Mouse (Mus musculus): ENCODE results near the gene Wiz. TPM values are rescaled to one million over a fixed set of nuclear protein-coding genes. Genes with fewer than 3 reads are reported as not detected.

Wiz gene
- polyA plus RNA-seq, 1 experiment from 2014 or later: 47.8 TPM

GRCm38 (mm10) chr17:32368991-32369578 lies 20.2 kb downstream of the Wiz start:
- Histone ChIP-seq H3K4me3 (no peak overlapping the region), H3K36me3 (replicated peaks) (peaks cover 9% of the 10 kb centered on the region; the same call in 1 of the 2 replicates), H3K4me1 (peaks cover 7% of the 10 kb centered on the region; the same call in 1 of the 2 replicates), H3K4me2 (peak overlapping the region; percentile 26; the same call in 1 of the 2 replicates), H3K9me3 (no peaks in the 10 kb centered on the region), H3K9ac (no peak overlapping the region), H3K27me3 (replicated peaks) (no peaks in the 10 kb centered on the region), H3K27ac (no peak overlapping the region)
- no peak for ATAC-seq (replicated peaks)
- WGBS: 23% methylated on average over 13 of the region's 17 CpGs

DNA sequence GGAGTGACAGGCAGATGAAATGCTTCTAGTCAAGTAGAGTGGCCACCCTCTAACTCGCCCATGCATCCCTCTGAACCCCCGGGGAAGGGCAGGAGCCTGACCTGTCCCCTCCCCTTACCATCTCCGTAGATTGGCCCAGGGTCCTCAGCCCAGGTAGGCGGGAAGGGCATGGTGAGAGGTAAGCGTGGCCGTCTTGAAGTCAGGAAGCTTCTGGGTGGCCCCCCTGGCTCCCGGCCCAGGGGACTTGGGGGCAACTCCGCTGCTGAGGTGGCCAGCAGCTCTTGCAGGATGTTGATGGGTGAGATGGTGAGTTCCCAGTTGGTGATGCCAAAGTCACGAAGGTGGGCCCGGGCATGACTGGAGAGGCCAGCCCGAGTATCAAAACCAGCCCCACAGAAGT lies 21.5 kb downstream of the Wiz start:
- no peak overlapping the region for H3K4me3 ChIP-seq
- no peak overlapping the region for H3K4me2 ChIP-seq
- no peaks in the 10 kb centered on the region for H3K27me3 ChIP-seq (replicated peaks)
- ATAC-seq (replicated peaks): no peak
- H3K4me1 ChIP-seq: peaks cover 16% of the 10 kb centered on the region
- H3K9ac ChIP-seq: no peak overlapping the region
- H3K9me3 ChIP-seq: no peaks in the 10 kb centered on the region
- no peak overlapping the region for H3K27ac ChIP-seq
- WGBS: 93% methylated on average over 11 of the region's 11 CpGs
- H3K36me3 ChIP-seq (replicated peaks): peaks cover 9% of the 10 kb centered on the region; the same call in 1 of the 2 replicates

GRCm38 (mm10) chr17:32365296-32365695 lies 23.9 kb downstream of the Wiz start:
- H3K9me3 ChIP-seq: no peaks in the 10 kb centered on the region
- no peaks in the 10 kb centered on the region for H3K27me3 ChIP-seq (replicated peaks)
- H3K4me3 ChIP-seq: no peak overlapping the region
- peaks cover 28% of the 10 kb centered on the region for H3K4me1 ChIP-seq
- no peak overlapping the region for H3K4me2 ChIP-seq
- H3K27ac ChIP-seq: no peak overlapping the region
- WGBS: 83% methylated on average over 1 of the region's 1 CpGs
- peaks cover 16% of the 10 kb centered on the region for H3K36me3 ChIP-seq (replicated peaks)
- ATAC-seq (replicated peaks): no peak
- H3K9ac ChIP-seq: no peak overlapping the region

GRCm38 (mm10) chr17:32364850-32365249 lies 24.4 kb downstream of the Wiz start:
- H3K36me3 ChIP-seq (replicated peaks): peaks cover 20% of the 10 kb centered on the region
- H3K4me3 ChIP-seq: peak overlapping the region; percentile 84
- peak overlapping the region; percentile 64 for H3K4me2 ChIP-seq
- H3K27me3 ChIP-seq (replicated peaks): no peaks in the 10 kb centered on the region
- 59% methylated on average over 5 of the region's 5 CpGs for WGBS
- peak; percentile 59 for ATAC-seq (replicated peaks)
- peak overlapping the region; percentile 90; the same call in 1 of the 2 replicates for H3K9ac ChIP-seq
- peak overlapping the region; percentile 77 for H3K27ac ChIP-seq
- H3K9me3 ChIP-seq: no peaks in the 10 kb centered on the region
- peaks cover 28% of the 10 kb centered on the region for H3K4me1 ChIP-seq

GRCm38 (mm10) chr17:32364331-32364730 lies 24.9 kb downstream of the Wiz start:
- peak; percentile 93 for ATAC-seq (replicated peaks)
- peak overlapping the region; percentile 84 for H3K4me3 ChIP-seq
- H3K4me2 ChIP-seq: peak overlapping the region; percentile 64
- under 1% methylated on average over 42 of the region's 47 CpGs for WGBS
- H3K36me3 ChIP-seq (replicated peaks): peaks cover 26% of the 10 kb centered on the region
- no peaks in the 10 kb centered on the region for H3K9me3 ChIP-seq
- H3K4me1 ChIP-seq: peaks cover 28% of the 10 kb centered on the region
- no peaks in the 10 kb centered on the region for H3K27me3 ChIP-seq (replicated peaks)
- peak overlapping the region; percentile 90 for H3K9ac ChIP-seq
- peak overlapping the region; percentile 77 for H3K27ac ChIP-seq

DNA sequence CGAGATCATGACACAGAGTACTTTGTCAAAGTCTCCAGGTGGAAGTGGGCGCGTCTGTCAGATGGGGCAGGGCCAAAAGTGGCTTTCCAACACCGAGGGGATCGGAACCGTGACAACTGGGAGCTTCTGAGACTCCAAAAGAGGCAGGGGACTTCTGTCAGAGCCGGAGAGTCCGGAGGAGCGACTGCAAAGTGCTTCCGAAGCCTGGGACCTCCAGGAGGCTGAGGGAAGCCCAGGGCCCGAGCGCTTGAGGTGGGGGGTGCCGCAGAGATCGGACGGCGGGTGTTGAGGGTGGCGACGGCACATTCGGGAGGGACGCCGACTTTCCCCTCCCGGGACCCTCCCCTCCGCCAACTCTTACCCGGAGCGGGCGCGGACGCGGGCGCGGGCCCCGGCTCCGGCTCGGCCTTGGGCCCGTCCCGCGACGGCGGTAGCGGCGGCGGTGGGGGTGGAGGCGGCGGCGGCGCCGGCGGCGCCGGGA lies 25.4 kb downstream of the Wiz start:
- Histone ChIP-seq H3K9me3 (no peaks in the 10 kb centered on the region), H3K9ac (peak overlapping the region; percentile 90), H3K36me3 (replicated peaks) (peaks cover 30% of the 10 kb centered on the region), H3K27ac (peak overlapping the region; percentile 77), H3K27me3 (replicated peaks) (no peaks in the 10 kb centered on the region), H3K4me1 (peaks cover 28% of the 10 kb centered on the region), H3K4me2 (peak overlapping the region; percentile 64), H3K4me3 (peak overlapping the region; percentile 84)
- 0% methylated on average over 50 of the region's 50 CpGs for WGBS
- ATAC-seq (replicated peaks): peak; percentile 42

DNA sequence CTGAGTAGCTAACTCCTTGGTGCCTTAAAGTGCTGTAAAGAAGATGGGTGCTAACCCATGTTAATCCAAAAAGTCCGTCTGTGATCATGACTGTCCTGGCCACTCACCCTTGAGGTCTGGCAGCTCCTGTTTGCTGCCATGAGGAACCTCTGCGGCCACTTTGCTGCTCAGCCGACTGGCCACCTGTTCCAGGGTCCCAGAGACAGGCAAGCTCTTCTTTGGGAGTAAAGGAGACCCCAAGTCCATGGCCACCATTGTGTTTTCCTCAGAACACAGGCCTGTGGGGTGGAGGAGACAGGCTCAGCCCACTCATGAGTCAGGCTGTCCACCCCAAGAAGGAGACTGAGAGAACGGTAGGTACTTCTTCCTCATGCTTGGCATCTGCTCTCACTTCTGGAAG lies 26.6 kb downstream of the Wiz start:
- Histone ChIP-seq H3K27me3 (replicated peaks) (no peaks in the 10 kb centered on the region), H3K9me3 (no peaks in the 10 kb centered on the region), H3K4me2 (peak overlapping the region; percentile 64), H3K36me3 (replicated peaks) (peaks cover 41% of the 10 kb centered on the region), H3K27ac (no peak overlapping the region), H3K4me3 (peak overlapping the region; percentile 84; the same call in 1 of the 2 replicates), H3K9ac (no peak overlapping the region), H3K4me1 (peaks cover 28% of the 10 kb centered on the region)
- WGBS: 81% methylated on average over 4 of the region's 4 CpGs
- ATAC-seq (replicated peaks): no peak

- H3K27ac ChIP-seq: no peak overlapping the region
- H3K27me3 ChIP-seq (replicated peaks): no peaks in the 10 kb centered on the region
- H3K4me1 ChIP-seq: peaks cover 25% of the 10 kb centered on the region
- no peak overlapping the region for H3K4me3 ChIP-seq
- no peak overlapping the region for H3K4me2 ChIP-seq
- 90% methylated on average over 18 of the region's 18 CpGs for WGBS
- ATAC-seq (replicated peaks): no peak
- peaks cover 59% of the 10 kb centered on the region for H3K36me3 ChIP-seq (replicated peaks)
- no peak overlapping the region for H3K9ac ChIP-seq
- no peaks in the 10 kb centered on the region for H3K9me3 ChIP-seq
Observed at GRCm38 (mm10) chr17:32359928-32360327, 29.3 kb downstream of the Wiz start.

GRCm38 (mm10) chr17:32358943-32359340 lies 30.3 kb downstream of the Wiz start:
- no peak overlapping the region for H3K4me2 ChIP-seq

GRCm38 (mm10) chr17:32358192-32358942 lies 30.9 kb downstream of the Wiz start:
- peaks cover 27% of the 10 kb centered on the region for H3K4me1 ChIP-seq
- ATAC-seq (replicated peaks): no peak
- no peak overlapping the region for H3K4me3 ChIP-seq
- H3K9me3 ChIP-seq: no peaks in the 10 kb centered on the region
- H3K4me2 ChIP-seq: no peak overlapping the region
- H3K36me3 ChIP-seq (replicated peaks): peaks cover 67% of the 10 kb centered on the region
- 97% methylated on average over 7 of the region's 7 CpGs for WGBS
- H3K27me3 ChIP-seq (replicated peaks): no peaks in the 10 kb centered on the region
- no peak overlapping the region for H3K9ac ChIP-seq
- no peak overlapping the region for H3K27ac ChIP-seq

More at GRCm38 (mm10) chr17:32358943-32359340, 30.3 kb downstream of the Wiz start:
- Histone ChIP-seq H3K9me3 (no peaks in the 10 kb centered on the region), H3K27ac (no peak overlapping the region), H3K36me3 (replicated peaks) (peaks cover 67% of the 10 kb centered on the region), H3K4me1 (peaks cover 29% of the 10 kb centered on the region), H3K4me3 (no peak overlapping the region), H3K27me3 (replicated peaks) (no peaks in the 10 kb centered on the region), H3K9ac (no peak overlapping the region)
- no peak for ATAC-seq (replicated peaks)
- 94% methylated on average over 6 of the region's 6 CpGs for WGBS

DNA sequence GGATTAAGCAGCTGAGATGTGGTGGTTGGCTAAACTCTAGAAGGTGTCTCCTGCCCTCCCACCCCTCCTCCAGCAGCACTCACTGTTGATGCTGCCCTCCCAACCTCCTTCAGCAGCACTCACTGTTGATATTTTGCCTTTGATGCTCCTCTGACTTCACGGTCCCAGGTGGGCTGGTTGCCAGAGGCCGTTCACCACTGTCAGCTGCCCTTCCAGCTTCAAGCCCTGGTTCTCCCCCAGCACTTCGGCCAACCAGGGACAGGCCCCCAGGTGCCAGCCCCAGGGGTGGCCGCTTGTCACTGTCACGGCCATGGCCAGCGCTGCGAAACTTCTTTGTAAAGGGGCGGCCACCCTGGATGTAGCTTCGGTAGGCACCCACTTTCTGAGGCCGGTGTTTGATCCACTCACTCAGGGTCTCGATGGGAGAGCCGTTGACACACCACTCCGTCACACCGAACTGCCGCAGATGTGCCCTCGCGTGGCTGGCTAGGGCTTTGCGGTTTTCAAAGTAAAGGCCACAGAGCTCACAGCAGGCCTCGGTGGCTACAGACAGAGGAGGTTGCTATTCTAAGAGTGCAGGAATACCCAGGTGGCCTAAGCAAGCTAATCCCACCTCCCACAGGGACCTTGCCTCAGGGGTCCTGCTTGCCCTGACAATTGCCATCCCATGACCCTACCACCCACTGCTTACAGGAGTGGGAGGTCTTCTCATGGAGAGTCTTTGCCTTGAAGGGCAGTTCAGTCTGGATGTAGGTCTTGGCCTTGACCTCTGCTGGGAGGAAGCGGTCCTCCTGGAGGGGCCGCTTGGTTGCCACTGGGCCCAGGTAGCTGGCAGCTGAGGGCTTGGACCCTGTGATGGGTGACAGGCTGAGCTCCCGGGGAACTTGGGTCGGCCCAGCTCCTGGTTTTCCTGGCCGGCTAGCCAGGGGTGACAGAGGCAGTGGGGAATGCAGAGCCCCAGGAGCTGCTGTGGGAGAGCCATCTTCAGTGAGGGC lies 32.2 kb downstream of the Wiz start:
- Histone ChIP-seq H3K36me3 (replicated peaks) (peaks cover 67% of the 10 kb centered on the region), H3K4me2 (no peak overlapping the region), H3K27ac (no peak overlapping the region), H3K9me3 (no peaks in the 10 kb centered on the region), H3K27me3 (replicated peaks) (no peaks in the 10 kb centered on the region), H3K4me3 (no peak overlapping the region), H3K9ac (no peak overlapping the region), H3K4me1 (peaks cover 15% of the 10 kb centered on the region; the same call in 1 of the 2 replicates)
- no peak for ATAC-seq (replicated peaks)
- WGBS: 82% methylated on average over 24 of the region's 24 CpGs

- no peak for ATAC-seq (replicated peaks)
- Histone ChIP-seq H3K4me2 (no peak overlapping the region), H3K9me3 (no peaks in the 10 kb centered on the region), H3K36me3 (replicated peaks) (peaks cover 62% of the 10 kb centered on the region), H3K27me3 (replicated peaks) (no peaks in the 10 kb centered on the region), H3K9ac (no peak overlapping the region), H3K4me1 (peaks cover 9% of the 10 kb centered on the region; the same call in 1 of the 2 replicates), H3K4me3 (no peak overlapping the region), H3K27ac (no peak overlapping the region)
- 84% methylated on average over 9 of the region's 9 CpGs for WGBS
Observed at GRCm38 (mm10) chr17:32356281-32356680, 33.0 kb downstream of the Wiz start.
